Mouse (Mus musculus) adrenal gland, adult 2 months (tissue): ENCODE measurements around the gene Scube1. TPM values are rescaled to one million over a fixed set of nuclear protein-coding genes. Genes with fewer than 3 reads are reported as not detected.
A peak's percentile ranks its signal among the peaks of the same experiment; 100 is the strongest.

Source experiments
- DNase-seq: peaks from one replicate; pipeline ENCODE4 v3.0.0; 2021
- polyA plus RNA-seq: library from polyadenylated mRNA; depleted of rRNA; stranded (reverse); fragments of >200 nt; gene quantifications from 2 replicates; pipeline ENCODE4 v1.2.3, GENCODE M21; 2012
- total RNA-seq, 2 experiments: library from RNA; stranded (reverse); gene quantifications; 2 replicates each; pipeline ENCODE4 v1.2.3; 2021

The Scube1 gene
- total and polyA plus RNA-seq, 3 experiments, result 3.2 to 15.1 (median 9.1) TPM

- DNase-seq, result peak; percentile 74
Measured at GRCm38 (mm10) chr15:83664722-83665121, 60.1 kb downstream of the Scube1 start.

GRCm38 (mm10) chr15:83663066-83663465 is 61.8 kb downstream of the Scube1 start:
- DNase-seq, result no peak

GRCm38 (mm10) chr15:83662106-83662505 is 62.7 kb downstream of the Scube1 start:
- DNase-seq, result no peak

- DNase-seq, result peak; percentile 64
Measured at GRCm38 (mm10) chr15:83642518-83642917, 82.3 kb downstream of the Scube1 start.

- DNase-seq, result no peak
Measured at GRCm38 (mm10) chr15:83640208-83640607, 84.6 kb downstream of the Scube1 start.

GRCm38 (mm10) chr15:83639160-83639559 is 85.7 kb downstream of the Scube1 start:
- peak; percentile 11 for DNase-seq

GRCm38 (mm10) chr15:83638196-83638899 is 86.5 kb downstream of the Scube1 start:
- peak; percentile 76 for DNase-seq

- no peak for DNase-seq
Measured at GRCm38 (mm10) chr15:83636759-83637158, 88.1 kb downstream of the Scube1 start.

GRCm38 (mm10) chr15:83635251-83635650 is 89.6 kb downstream of the Scube1 start:
- no peak for DNase-seq

GRCm38 (mm10) chr15:83634076-83634475 is 90.7 kb downstream of the Scube1 start:
- DNase-seq, result no peak

GRCm38 (mm10) chr15:83631071-83631470 is 93.8 kb downstream of the Scube1 start:
- no peak for DNase-seq

- DNase-seq, result no peak
Measured at GRCm38 (mm10) chr15:83629716-83630115, 95.1 kb downstream of the Scube1 start.

- no peak for DNase-seq
Measured at GRCm38 (mm10) chr15:83626142-83626645, 98.6 kb downstream of the Scube1 start.

- DNase-seq, result no peak
Measured at GRCm38 (mm10) chr15:83615245-83615644, 109.6 kb downstream of the Scube1 start.

- peak; percentile 74 for DNase-seq
Measured at GRCm38 (mm10) chr15:83607115-83607802, 117.6 kb downstream of the Scube1 start.

GRCm38 (mm10) chr15:83606700-83607099 is 118.1 kb downstream of the Scube1 start:
- no peak for DNase-seq

- no peak for DNase-seq
Measured at GRCm38 (mm10) chr15:83606216-83606615, 118.6 kb downstream of the Scube1 start.

GRCm38 (mm10) chr15:83603426-83603825 is 121.4 kb downstream of the Scube1 start:
- DNase-seq, result no peak

GRCm38 (mm10) chr15:83603046-83603396 is 121.8 kb downstream of the Scube1 start:
- no peak for DNase-seq

GRCm38 (mm10) chr15:83602372-83603045 is 122.3 kb downstream of the Scube1 start:
- DNase-seq, result peak; percentile 60

GRCm38 (mm10) chr15:83601185-83601584 is 123.6 kb downstream of the Scube1 start:
- no peak for DNase-seq

GRCm38 (mm10) chr15:83596833-83597232 is 128.0 kb downstream of the Scube1 start:
- DNase-seq, result no peak

- DNase-seq, result no peak
Measured at GRCm38 (mm10) chr15:83595364-83595711, 129.5 kb downstream of the Scube1 start.
